Mouse (Mus musculus) small intestine, adult 2 months (tissue): ENCODE results near the gene Foxn3.

Source experiments
- CTCF ChIP-seq: fragments of 200-500 bp; IDR thresholded peaks from 2 replicates; pipeline ENCODE4 v1.5.1; 2012; ENCODE audit warnings: low read depth, mild to moderate bottlenecking, control low read depth, inconsistent platforms, low read length, moderate library complexity, mixed read lengths; ENCODE audit not compliant: insufficient replicate concordance, insufficient read length; ENCODE audit errors: extremely low read depth
- POLR2A ChIP-seq: fragments of 200-500 bp; IDR thresholded peaks from 2 replicates; pipeline ENCODE4 v1.6.1; 2012; ENCODE audit warnings: low read depth, mild to moderate bottlenecking, control low read depth, inconsistent platforms, low read length, moderate library complexity

GRCm38 (mm10) chr12:99385073-99385472, 178.3 kb downstream of the Foxn3 start:
- TF ChIP-seq CTCF (no peak), POLR2A (no peak)
